Mouse (Mus musculus): ENCODE results near the gene Zfp568.

Zfp568 gene

GRCm38 (mm10) chr7:30048126-30048525, 64.4 kb downstream of the Zfp568 start:
- in situ Hi-C loops (cut with MboI, MseI) = no loop called here

GRCm38 (mm10) chr7:30050882-30051548, 67.3 kb downstream of the Zfp568 start, which contains the start of gene Zfp14:
Gene Zfp14, minus strand, starts transcription at chr7:30051380.
- in situ Hi-C loops (cut with MboI, MseI) = loop anchor here (10.0 kb wide), 1 partner anchor 96 kb away; the partner anchor contains the start of gene Zfp74

GRCm38 (mm10) chr7:30053591-30053990, 69.8 kb downstream of the Zfp568 start:
- in situ Hi-C loops (cut with MboI, MseI) = loop anchor here (10.0 kb wide), 1 partner anchor 99 kb away; the partner anchor contains the start of gene Zfp74

- in situ Hi-C loops (cut with MboI, MseI) = loop anchor here (10.0 kb wide), 1 partner anchor 46 kb away; no protein-coding TSS in a partner anchor
These were observed 76.6 kb downstream of the Zfp568 start for GRCm38 (mm10) chr7:30060341-30060740.

- in situ Hi-C loops (cut with MboI, MseI) = loop anchor here (10.0 kb wide), 1 partner anchor 48 kb away; no protein-coding TSS in a partner anchor
These were observed 78.7 kb downstream of the Zfp568 start for GRCm38 (mm10) chr7:30062478-30062877.

GRCm38 (mm10) chr7:30064622-30065021, 80.9 kb downstream of the Zfp568 start:
- in situ Hi-C loops (cut with MboI, MseI) = loop anchor here (10.0 kb wide), 1 partner anchor 50 kb away; no protein-coding TSS in a partner anchor

- in situ Hi-C loops (cut with MboI, MseI) = no loop called here
These were observed 88.6 kb downstream of the Zfp568 start, which contains the start of gene Zfp82 for GRCm38 (mm10) chr7:30072146-30073028. Gene Zfp82, minus strand, starts transcription at chr7:30072900.
